Mouse (Mus musculus): ENCODE data around the gene Tgfbi.

Gene Tgfbi

GRCm38 (mm10) chr13:56641746-56642145, 32.4 kb downstream of the Tgfbi start:
- peak; percentile 63 for DNase-seq

GRCm38 (mm10) chr13:56644031-56644430, 34.7 kb downstream of the Tgfbi start:
- DNase-seq = no peak

GRCm38 (mm10) chr13:56645744-56646143, 36.4 kb downstream of the Tgfbi start:
- no peak for DNase-seq

- peak; percentile 78 for DNase-seq
Measured at GRCm38 (mm10) chr13:56647597-56648405, 38.5 kb downstream of the Tgfbi start.

- no peak for DNase-seq
Measured at GRCm38 (mm10) chr13:56650020-56650419, 40.7 kb downstream of the Tgfbi start.

- peak; percentile 30 for DNase-seq
Measured at GRCm38 (mm10) chr13:56652381-56652780, 43.1 kb downstream of the Tgfbi start.

- no peak for DNase-seq
Measured at GRCm38 (mm10) chr13:56654176-56654575, 44.9 kb downstream of the Tgfbi start.

GRCm38 (mm10) chr13:56657946-56658512, 48.7 kb downstream of the Tgfbi start:
- peak; percentile 87 for DNase-seq

GRCm38 (mm10) chr13:56658931-56659330, 49.6 kb downstream of the Tgfbi start:
- no peak for DNase-seq

GRCm38 (mm10) chr13:56661914-56662621, 52.7 kb downstream of the Tgfbi start:
- DNase-seq = no peak

- DNase-seq = no peak
Measured at GRCm38 (mm10) chr13:56664256-56665170, 55.2 kb downstream of the Tgfbi start.

GRCm38 (mm10) chr13:56671206-56671605, 61.9 kb downstream of the Tgfbi start:
- no peak for DNase-seq

- no peak for DNase-seq
Measured at GRCm38 (mm10) chr13:56677731-56678130, 68.4 kb downstream of the Tgfbi start.

GRCm38 (mm10) chr13:56678188-56678787, 69.0 kb downstream of the Tgfbi start:
- DNase-seq = peak; percentile 40

GRCm38 (mm10) chr13:56678826-56679504, 69.6 kb downstream of the Tgfbi start:
- no peak for DNase-seq

GRCm38 (mm10) chr13:56681924-56682323, 72.6 kb downstream of the Tgfbi start:
- DNase-seq = no peak

GRCm38 (mm10) chr13:56682326-56682725, 73.0 kb downstream of the Tgfbi start:
- no peak for DNase-seq

GRCm38 (mm10) chr13:56683306-56683705, 74.0 kb downstream of the Tgfbi start:
- DNase-seq = no peak

Data from embryo, embryonic 11 days (tissue).